Mouse (Mus musculus): ENCODE results near the gene Gabbr2. TPM values are rescaled to one million over a fixed set of nuclear protein-coding genes. Genes with fewer than 3 reads are reported as not detected.
"Not testable (repeated sequence)": the region's sequence is repeated elsewhere in the genome, so short reads cannot be mapped to it uniquely, and the experiment has no call there.

Gabbr2 gene
- polyA plus RNA-seq, 1 experiment from 2014 or later, result 0.08 TPM

DNA sequence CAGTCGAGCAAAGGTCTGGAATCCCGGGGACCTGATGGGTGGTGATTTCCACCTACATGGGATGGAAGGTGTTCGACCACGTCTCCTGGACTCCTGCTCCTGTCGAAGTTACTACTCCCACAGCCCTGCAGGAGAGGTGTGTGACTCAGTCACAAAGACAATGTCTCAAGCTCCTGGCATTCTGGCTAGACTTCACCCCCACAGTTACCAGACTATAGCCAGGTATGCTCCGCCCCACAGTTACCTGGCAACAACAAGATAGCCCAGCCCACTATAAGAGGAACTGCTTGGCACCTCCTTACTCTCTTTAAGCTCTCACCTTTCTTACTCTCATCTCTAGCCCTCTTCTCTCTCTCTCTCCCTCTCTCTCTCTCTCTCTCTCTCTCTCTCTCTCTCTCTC, 358.1 kb downstream of the Gabbr2 start:
- WGBS, result 74% methylated on average over 6 of the region's 6 CpGs
- H3K36me3 ChIP-seq; ATAC-seq (ENCODE audit: insufficient number of reproducible peaks, insufficient read depth, low FRiP score, low TSS enrichment, low read depth); H3K27ac ChIP-seq; H3K9ac ChIP-seq (replicated peaks); H3K4me3 ChIP-seq (replicated peaks); H3K27me3 ChIP-seq; H3K4me2 ChIP-seq; H3K9me3 ChIP-seq: not testable (repeated sequence)
- H3K4me1 ChIP-seq (replicated peaks), result peaks cover 13% of the 10 kb centered on the region

DNA sequence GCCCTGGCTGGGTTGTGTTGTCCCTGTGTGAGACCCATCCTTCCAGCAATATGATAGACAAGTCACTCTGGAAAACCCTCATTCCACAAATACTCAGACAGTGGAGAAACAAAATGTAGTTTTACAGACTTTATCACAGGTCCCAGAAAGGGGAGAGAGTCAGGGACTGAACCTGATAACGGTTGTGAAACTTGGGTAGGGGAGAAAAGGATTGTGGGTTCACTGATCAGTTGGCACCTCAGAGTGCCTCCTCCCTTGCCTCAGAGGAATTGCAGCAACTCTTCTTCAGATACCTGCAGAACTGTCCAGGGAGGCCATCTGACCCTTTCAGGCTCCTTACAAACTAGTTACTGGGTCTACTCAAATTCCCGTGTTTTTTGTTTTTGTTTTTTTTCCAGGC, 359.2 kb downstream of the Gabbr2 start:
- Histone ChIP-seq H3K4me2 (no peak overlapping the region), H3K4me1 (replicated peaks) (peaks cover 14% of the 10 kb centered on the region), H3K27me3 (no peaks in the 10 kb centered on the region), H3K27ac (no peak overlapping the region), H3K4me3 (replicated peaks) (no peak overlapping the region), H3K36me3 (no peaks in the 10 kb centered on the region), H3K9me3 (no peaks in the 10 kb centered on the region), H3K9ac (replicated peaks) (no peak overlapping the region)
- WGBS, result 72% methylated on average over 2 of the region's 2 CpGs
- no peak for ATAC-seq (ENCODE audit: insufficient number of reproducible peaks, insufficient read depth, low FRiP score, low TSS enrichment, low read depth)

DNA sequence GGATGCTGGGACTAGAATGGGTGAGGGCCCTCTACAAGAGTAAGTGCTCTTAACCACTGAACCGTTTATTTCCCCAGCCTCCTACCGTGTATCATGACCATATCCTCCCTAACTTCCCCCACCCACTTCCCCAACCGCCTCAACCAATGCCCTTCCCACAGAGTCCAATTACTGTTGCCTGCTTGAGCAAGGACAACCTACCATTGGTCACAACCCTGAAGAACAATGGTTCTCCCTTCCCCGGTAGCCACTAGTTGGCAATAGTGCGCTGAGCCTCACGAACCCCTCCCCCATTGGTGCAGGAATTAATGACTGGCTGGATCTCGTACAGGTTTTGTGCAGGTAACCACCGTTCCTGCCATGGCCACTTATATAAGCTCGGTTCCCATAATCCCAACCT, 361.3 kb downstream of the Gabbr2 start:
- no peaks in the 10 kb centered on the region for H3K9me3 ChIP-seq
- H3K36me3 ChIP-seq, result no peaks in the 10 kb centered on the region
- no peaks in the 10 kb centered on the region for H3K27me3 ChIP-seq
- no peak overlapping the region for H3K27ac ChIP-seq
- no peak overlapping the region for H3K9ac ChIP-seq (replicated peaks)
- H3K4me2 ChIP-seq, result no peak overlapping the region
- WGBS, result 54% methylated on average over 9 of the region's 9 CpGs
- H3K4me1 ChIP-seq (replicated peaks), result peaks cover 14% of the 10 kb centered on the region
- H3K4me3 ChIP-seq (replicated peaks), result no peak overlapping the region
- ATAC-seq (ENCODE audit: insufficient number of reproducible peaks, insufficient read depth, low FRiP score, low TSS enrichment, low read depth), result no peak

DNA sequence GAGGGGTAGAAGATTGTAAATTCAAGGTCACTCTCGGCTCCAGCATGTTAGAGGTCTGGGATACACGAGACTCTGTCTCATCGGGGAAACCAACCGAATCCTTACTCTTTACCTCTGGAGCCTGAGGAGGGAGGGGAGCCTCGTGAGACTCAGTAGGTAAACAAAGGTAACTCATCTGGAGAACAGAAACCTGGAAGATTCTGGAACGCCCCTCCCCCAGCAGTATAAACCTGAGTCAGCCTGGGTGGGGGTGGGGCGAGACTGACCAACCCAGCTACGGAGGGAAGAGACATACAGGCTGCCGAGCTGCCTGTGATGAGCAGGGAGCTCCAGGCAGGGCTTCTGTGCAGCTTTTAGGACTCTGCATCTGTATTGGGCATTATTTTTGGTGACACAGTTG, 362.8 kb downstream of the Gabbr2 start:
- WGBS, result 26% methylated on average over 9 of the region's 9 CpGs
- Histone ChIP-seq H3K4me2 (peak overlapping the region; percentile 32), H3K27me3 (no peaks in the 10 kb centered on the region), H3K36me3 (no peaks in the 10 kb centered on the region), H3K9me3 (no peaks in the 10 kb centered on the region), H3K4me3 (replicated peaks) (no peak overlapping the region), H3K4me1 (replicated peaks) (peaks cover 14% of the 10 kb centered on the region), H3K27ac (no peak overlapping the region), H3K9ac (replicated peaks) (no peak overlapping the region)
- ATAC-seq (ENCODE audit: insufficient number of reproducible peaks, insufficient read depth, low FRiP score, low TSS enrichment, low read depth), result 0 out of 2 replicates have a peak, but pooled peaks have one; percentile 53

DNA sequence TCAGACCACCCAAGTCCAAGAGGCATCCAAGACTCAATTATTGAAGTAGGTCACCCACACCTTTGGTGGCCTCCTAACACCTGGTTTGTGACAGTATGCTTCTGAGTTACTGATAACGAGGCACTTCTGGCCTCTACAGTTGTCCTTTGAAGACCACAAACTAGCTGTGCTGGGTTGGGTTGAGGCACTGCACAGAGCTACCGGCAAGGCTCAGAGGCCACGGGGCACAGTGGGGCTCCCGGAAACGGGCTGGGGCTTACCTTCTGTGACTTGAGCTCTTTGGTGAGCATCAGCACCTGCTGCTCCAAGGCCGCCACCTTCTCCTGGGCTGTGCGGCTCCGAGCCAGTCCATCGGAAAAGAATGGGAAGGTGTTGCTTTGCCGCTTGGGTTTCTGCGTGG, 363.6 kb downstream of the Gabbr2 start:
- Histone ChIP-seq H3K4me2 (no peak overlapping the region), H3K9me3 (no peaks in the 10 kb centered on the region), H3K4me3 (replicated peaks) (no peak overlapping the region), H3K27me3 (no peaks in the 10 kb centered on the region), H3K27ac (no peak overlapping the region), H3K4me1 (replicated peaks) (peaks cover 14% of the 10 kb centered on the region), H3K36me3 (no peaks in the 10 kb centered on the region), H3K9ac (replicated peaks) (no peak overlapping the region)
- WGBS, result 72% methylated on average over 11 of the region's 11 CpGs
- no peak for ATAC-seq (ENCODE audit: insufficient number of reproducible peaks, insufficient read depth, low FRiP score, low TSS enrichment, low read depth)

DNA sequence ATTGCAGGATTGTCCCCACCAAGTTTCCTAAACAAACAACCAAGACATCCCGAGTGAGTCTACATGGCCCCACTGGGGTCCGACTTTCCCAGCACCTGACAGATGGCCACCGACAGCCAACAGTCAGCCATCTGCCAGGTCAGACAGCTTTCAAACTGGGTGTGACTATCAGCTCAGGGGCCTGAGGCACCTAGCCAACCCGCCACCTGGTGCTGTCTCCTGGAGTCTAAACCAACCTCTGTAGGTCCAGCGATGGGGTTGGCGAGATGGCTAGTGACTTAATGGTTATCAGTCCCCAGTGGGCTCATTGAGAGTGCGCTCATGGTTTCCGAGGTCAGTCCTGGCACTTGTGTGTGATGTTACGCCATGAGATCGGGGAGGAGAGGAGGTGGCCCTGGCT, 366.6 kb downstream of the Gabbr2 start:
- no peak for ATAC-seq (ENCODE audit: insufficient number of reproducible peaks, insufficient read depth, low FRiP score, low TSS enrichment, low read depth)
- Histone ChIP-seq H3K9me3 (no peaks in the 10 kb centered on the region), H3K36me3 (no peaks in the 10 kb centered on the region), H3K9ac (replicated peaks) (no peak overlapping the region), H3K27ac (no peak overlapping the region), H3K4me2 (no peak overlapping the region), H3K4me1 (replicated peaks) (peaks cover 19% of the 10 kb centered on the region), H3K27me3 (peaks cover 14% of the 10 kb centered on the region), H3K4me3 (replicated peaks) (no peak overlapping the region)
- WGBS, result 83% methylated on average over 10 of the region's 10 CpGs

DNA sequence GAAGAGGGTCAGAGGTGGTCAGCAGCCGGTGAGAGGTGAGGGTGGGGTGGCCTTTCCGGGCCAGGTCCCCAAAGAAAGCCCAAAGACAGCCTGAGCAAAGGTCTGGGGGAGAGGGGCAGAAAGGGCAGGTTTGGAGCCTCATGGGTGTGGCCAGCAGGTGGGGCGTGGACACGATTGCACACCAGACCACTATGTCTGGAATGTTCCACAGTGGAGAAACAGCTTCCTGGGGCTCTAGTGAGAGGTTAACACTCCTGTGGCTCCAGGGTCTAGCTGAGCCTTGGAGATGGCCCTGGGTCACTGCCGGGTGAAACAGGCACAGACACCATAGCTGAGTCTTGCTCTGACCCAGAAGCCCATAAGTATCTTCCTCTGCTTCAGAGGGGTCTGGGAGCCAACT, 368.7 kb downstream of the Gabbr2 start:
- no peak overlapping the region for H3K27ac ChIP-seq

DNA sequence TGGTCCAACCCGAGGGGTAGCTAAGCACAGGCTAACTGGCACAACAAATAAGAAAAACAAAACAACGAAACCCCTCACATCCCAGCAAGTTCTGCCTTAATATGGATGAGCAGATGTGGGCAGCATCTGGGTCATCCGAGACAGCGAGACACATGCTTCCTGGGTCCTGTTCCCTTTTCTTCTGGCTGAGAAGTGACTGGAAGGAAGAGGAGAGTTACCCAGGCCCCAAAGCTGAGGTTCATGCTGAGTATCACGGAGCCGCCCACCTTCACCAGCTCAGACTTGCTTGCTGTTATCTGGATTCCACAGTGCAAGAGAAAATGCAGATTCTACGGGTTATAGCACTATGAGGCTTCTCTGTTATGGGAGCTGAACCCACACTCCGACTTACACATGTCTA, 370.7 kb downstream of the Gabbr2 start:
- Histone ChIP-seq H3K4me2 (no peak overlapping the region), H3K36me3 (no peaks in the 10 kb centered on the region), H3K9me3 (no peaks in the 10 kb centered on the region), H3K4me3 (replicated peaks) (no peak overlapping the region), H3K27me3 (peaks cover 26% of the 10 kb centered on the region), H3K27ac (no peak overlapping the region), H3K9ac (replicated peaks) (no peak overlapping the region), H3K4me1 (replicated peaks) (peaks cover 6% of the 10 kb centered on the region; the same call in 1 of the 2 replicates)
- ATAC-seq (ENCODE audit: insufficient number of reproducible peaks, insufficient read depth, low FRiP score, low TSS enrichment, low read depth), result no peak
- 77% methylated on average over 8 of the region's 8 CpGs for WGBS

More for the DNA sequence above, 368.7 kb downstream of the Gabbr2 start:
- ATAC-seq (ENCODE audit: insufficient number of reproducible peaks, insufficient read depth, low FRiP score, low TSS enrichment, low read depth), result no peak
- no peaks in the 10 kb centered on the region for H3K9me3 ChIP-seq
- peaks cover 26% of the 10 kb centered on the region for H3K27me3 ChIP-seq
- H3K4me3 ChIP-seq (replicated peaks), result no peak overlapping the region
- H3K36me3 ChIP-seq, result no peaks in the 10 kb centered on the region
- H3K9ac ChIP-seq (replicated peaks), result no peak overlapping the region
- H3K4me2 ChIP-seq, result no peak overlapping the region
- H3K4me1 ChIP-seq (replicated peaks), result peaks cover 6% of the 10 kb centered on the region; the same call in 1 of the 2 replicates
- WGBS, result 84% methylated on average over 5 of the region's 5 CpGs

DNA sequence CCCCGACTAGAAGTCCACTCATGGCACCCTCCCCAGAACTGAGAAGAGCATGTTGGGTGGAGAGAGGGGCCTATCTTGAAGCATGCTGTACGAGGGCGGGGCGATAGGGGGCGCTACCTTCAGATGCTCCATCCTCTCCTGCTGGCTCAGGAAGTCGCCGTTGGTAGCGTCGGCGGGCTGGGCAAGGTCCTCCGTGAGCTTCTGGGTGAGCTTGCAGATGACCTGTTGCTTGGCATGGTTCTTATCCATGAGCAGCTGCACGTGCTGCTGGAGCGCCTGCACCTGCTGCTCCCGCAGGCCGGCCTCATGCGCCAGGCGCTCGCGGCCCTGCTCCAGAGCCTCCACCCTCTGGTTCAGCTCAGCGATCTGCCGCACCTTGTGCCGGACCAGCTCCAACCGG, 371.3 kb downstream of the Gabbr2 start:
- Histone ChIP-seq H3K9me3 (no peaks in the 10 kb centered on the region), H3K36me3 (no peaks in the 10 kb centered on the region), H3K27ac (no peak overlapping the region), H3K4me1 (replicated peaks) (peaks cover 6% of the 10 kb centered on the region; the same call in 1 of the 2 replicates), H3K4me2 (peak overlapping the region; percentile 32), H3K4me3 (replicated peaks) (no peak overlapping the region), H3K9ac (replicated peaks) (no peak overlapping the region), H3K27me3 (peaks cover 32% of the 10 kb centered on the region)
- WGBS, result 23% methylated on average over 23 of the region's 23 CpGs
- no peak for ATAC-seq (ENCODE audit: insufficient number of reproducible peaks, insufficient read depth, low FRiP score, low TSS enrichment, low read depth)

DNA sequence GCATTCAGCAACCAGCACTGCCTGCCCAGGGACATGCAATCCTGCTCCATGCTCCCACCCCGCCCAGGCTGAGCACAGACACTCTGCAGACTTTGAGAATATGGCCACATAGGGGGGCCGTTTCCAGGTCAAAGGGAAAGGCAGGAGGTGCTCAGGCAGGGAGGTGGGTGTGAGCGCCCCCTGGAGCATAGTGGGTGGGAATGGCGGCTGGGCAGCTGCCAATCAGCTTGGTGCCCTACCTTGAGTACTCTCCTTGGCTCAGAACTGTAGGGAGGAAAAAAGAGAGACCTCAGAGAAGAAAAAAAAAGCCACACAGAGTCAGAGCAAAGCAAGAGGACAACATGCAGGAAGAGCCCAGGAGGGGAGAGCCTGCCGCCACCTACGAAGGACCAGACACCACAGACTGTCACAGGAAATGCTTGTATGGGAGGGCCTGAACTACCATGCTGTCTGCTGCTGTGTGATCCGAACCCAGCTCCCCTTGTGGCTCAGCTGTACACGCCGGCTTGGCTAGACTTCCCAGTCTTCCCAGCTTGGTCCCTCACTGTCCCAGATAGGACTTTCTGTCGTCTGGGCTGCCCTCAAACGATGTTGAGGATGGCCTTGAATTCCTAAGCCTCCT, 373.4 kb downstream of the Gabbr2 start:
- Histone ChIP-seq H3K4me1 (replicated peaks) (peaks cover 6% of the 10 kb centered on the region; the same call in 1 of the 2 replicates), H3K4me2 (no peak overlapping the region), H3K4me3 (replicated peaks) (no peak overlapping the region), H3K27ac (no peak overlapping the region), H3K9ac (replicated peaks) (no peak overlapping the region), H3K9me3 (no peaks in the 10 kb centered on the region), H3K27me3 (peaks cover 45% of the 10 kb centered on the region), H3K36me3 (no peaks in the 10 kb centered on the region)
- 64% methylated on average over 11 of the region's 11 CpGs for WGBS
- ATAC-seq (ENCODE audit: insufficient number of reproducible peaks, insufficient read depth, low FRiP score, low TSS enrichment, low read depth), result no peak

DNA sequence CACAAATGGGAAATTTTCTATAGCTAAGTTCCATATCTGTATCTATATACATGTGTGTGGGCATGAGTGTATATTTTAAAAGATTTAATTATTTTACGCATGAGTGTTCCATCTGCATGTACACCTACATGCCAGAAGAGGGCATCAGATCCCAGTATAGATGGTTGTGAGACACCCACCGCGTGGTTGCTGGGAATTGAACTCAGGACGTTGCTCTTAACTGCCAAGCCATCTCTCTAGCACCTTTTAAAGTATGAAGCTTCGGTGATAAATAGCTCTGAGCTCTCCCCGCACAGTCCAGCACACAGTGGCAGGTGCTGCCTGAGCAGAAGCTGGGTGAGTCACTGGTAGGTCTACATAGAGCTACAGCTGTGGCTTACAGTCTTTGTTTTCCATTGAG, 374.3 kb downstream of the Gabbr2 start:
- Histone ChIP-seq H3K4me2 (no peak overlapping the region), H3K9me3 (no peaks in the 10 kb centered on the region), H3K4me3 (replicated peaks) (no peak overlapping the region), H3K4me1 (replicated peaks) (peaks cover 6% of the 10 kb centered on the region; the same call in 1 of the 2 replicates), H3K27me3 (peaks cover 45% of the 10 kb centered on the region), H3K36me3 (no peaks in the 10 kb centered on the region), H3K9ac (replicated peaks) (no peak overlapping the region), H3K27ac (no peak overlapping the region)
- ATAC-seq (ENCODE audit: insufficient number of reproducible peaks, insufficient read depth, low FRiP score, low TSS enrichment, low read depth), result no peak
- 71% methylated on average over 6 of the region's 6 CpGs for WGBS

DNA sequence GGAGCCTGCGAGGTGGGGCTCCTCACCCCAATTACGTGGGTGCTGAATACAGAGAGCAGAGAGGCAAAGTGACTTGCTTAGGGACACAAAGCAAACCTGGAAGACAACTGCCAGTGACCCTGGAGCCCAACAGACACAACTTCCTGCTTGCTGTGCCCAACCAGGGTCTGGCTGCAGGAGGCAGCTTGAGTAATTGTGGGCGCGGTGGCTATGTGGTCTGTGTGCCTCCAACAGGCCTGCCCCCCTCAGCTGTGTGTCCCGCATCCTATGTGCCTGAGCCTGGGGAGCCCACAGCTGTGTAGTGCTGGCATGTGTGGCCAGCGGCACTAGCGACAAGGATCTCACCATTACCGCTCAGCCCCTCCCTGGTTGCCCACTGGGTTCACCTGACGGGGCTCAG, 377.0 kb downstream of the Gabbr2 start:
- no peak for ATAC-seq (ENCODE audit: insufficient number of reproducible peaks, insufficient read depth, low FRiP score, low TSS enrichment, low read depth)
- no peak overlapping the region for H3K4me3 ChIP-seq (replicated peaks)
- WGBS, result 65% methylated on average over 9 of the region's 9 CpGs
- H3K9me3 ChIP-seq, result no peaks in the 10 kb centered on the region
- H3K27me3 ChIP-seq, result peaks cover 33% of the 10 kb centered on the region
- H3K27ac ChIP-seq, result no peak overlapping the region
- no peaks in the 10 kb centered on the region for H3K36me3 ChIP-seq
- no peak overlapping the region for H3K4me2 ChIP-seq
- H3K4me1 ChIP-seq (replicated peaks), result no peaks in the 10 kb centered on the region
- no peak overlapping the region for H3K9ac ChIP-seq (replicated peaks)

All from limb, embryonic 12.5 days (tissue).